Mouse (Mus musculus) lung, postnatal 0 days (tissue): ENCODE measurements at regions not wholly inside any gene's neighbourhood (a gene's known extent, or its start where the extent isn't known, plus 50 kb on each side); places are given as distances from the start of the nearest gene placed in this dataset.

Source experiments
- CTCF ChIP-seq: IDR thresholded peaks from 2 replicates; pipeline ENCODE4 v1.5.1; 2016; ENCODE audit warnings: antibody characterized with exemption, mild to moderate bottlenecking
- EP300 ChIP-seq: IDR thresholded peaks from 2 replicates; pipeline ENCODE4 v1.6.1; 2016; ENCODE audit warnings: antibody characterized with exemption, mild to moderate bottlenecking, control low read depth

DNA sequence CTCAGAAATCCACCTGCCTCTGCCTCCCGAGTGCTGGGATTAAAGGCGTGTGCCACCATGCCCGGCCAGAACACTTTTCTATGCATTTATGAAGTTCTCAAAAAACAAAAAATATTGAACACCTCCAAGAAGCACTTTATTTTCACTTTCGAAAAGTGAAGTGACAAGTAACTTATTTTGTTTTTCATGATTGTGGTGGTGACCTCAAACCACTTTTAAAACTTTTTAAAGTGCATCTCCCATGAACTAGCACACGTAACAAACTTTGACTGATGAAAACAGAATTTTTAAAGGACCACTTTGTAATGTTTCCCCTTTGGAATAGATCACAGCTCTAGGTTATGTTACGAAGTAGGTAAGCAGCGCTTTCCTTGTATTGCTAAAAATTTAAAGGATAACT lies 82.7 kb upstream of the Ssbp2 start:
- TF ChIP-seq CTCF (no peak), EP300 (no peak)
